Mouse (Mus musculus) lung, embryonic 15.5 days (tissue): ENCODE data around the gene 4930558K02Rik. TPM values are rescaled to one million over a fixed set of nuclear protein-coding genes. Genes with fewer than 3 reads are reported as not detected.

Experiments used
- polyA plus RNA-seq: library from polyadenylated mRNA; unstranded; fragments of >200 nt; fragmentation: Nextera tagmentation; extraction: Ambion mirVana; gene quantifications from 2 replicates; pipeline ENCODE4 v1.2.1, GENCODE M21; 2015

The 4930558K02Rik gene
- polyA plus RNA-seq, 1 experiment from 2014 or later = not detected

Other genes starting within 250 kb of the 4930558K02Rik start
- 0.17 TPM in 1 of 2 replicates, not detected in the other for gene Fasl, start 191.1 kb downstream of the 4930558K02Rik start, polyA plus RNA-seq
- 18.8 and 22.4 TPM in 2 replicates for gene Suco, start 103.0 kb downstream of the 4930558K02Rik start, polyA plus RNA-seq
- gene Pigc, start 10.4 kb downstream of the 4930558K02Rik start, polyA plus RNA-seq = 35.7 and 36.4 TPM in 2 replicates